Mouse (Mus musculus): ENCODE data around the gene Pnpo.

Pnpo gene

GRCm38 (mm10) chr11:96969746-96970145 lies 26.0 kb upstream of the Pnpo start:
- no peak for DNase-seq (ENCODE audit: low read depth, low spot score)

- DNase-seq (ENCODE audit: low read depth, low spot score): no peak
Measured at GRCm38 (mm10) chr11:96969280-96969722, 25.5 kb upstream of the Pnpo start.

DNA sequence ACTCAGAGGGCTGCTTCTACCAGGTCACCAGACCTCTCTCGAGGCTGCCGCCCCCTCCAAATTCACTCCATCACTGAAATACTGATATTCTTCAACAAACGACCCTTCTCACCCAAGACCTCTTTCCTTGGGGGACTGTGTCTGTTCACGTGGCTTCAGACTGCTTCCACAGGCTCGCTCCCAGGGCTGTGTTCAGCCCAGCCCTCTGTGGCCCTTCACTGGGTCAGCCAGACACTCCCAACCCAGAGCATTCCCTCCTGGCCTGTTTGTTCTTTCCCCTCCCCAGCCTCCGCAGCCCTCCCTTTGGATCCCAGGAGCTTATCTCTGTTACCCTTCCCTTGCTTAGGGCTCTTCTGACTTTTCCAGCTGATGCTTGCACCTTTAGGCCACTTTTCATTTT lies 24.7 kb upstream of the Pnpo start:
- DNase-seq (ENCODE audit: low read depth, low spot score): no peak

GRCm38 (mm10) chr11:96967544-96968269 lies 23.9 kb upstream of the Pnpo start:
- DNase-seq (ENCODE audit: low read depth, low spot score): no peak

- no peak for DNase-seq (ENCODE audit: low read depth, low spot score)
Measured at GRCm38 (mm10) chr11:96966914-96967543, 23.2 kb upstream of the Pnpo start.

- DNase-seq (ENCODE audit: low read depth, low spot score): no peak
Measured at GRCm38 (mm10) chr11:96966172-96966571, 22.4 kb upstream of the Pnpo start.

DNA sequence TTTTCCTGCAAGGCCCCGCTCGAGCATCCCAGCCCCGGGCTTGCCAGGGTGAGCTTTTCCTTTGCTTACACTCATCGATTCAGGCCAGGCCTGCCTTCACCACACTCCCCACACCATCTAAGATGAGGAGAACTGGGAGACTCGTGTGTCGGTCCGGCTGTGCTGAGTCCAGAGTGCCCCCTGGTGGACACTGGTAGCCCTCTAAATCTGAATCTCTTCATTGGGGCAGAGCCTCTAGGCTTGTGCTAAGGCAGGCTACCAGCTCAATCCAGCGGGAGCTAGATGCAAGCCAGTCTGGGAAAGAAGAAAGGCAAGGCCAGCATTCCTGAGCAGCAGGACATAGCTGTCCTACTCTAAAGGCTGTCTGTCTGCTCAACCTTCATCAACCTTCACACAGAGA lies 19.8 kb upstream of the Pnpo start:
- DNase-seq (ENCODE audit: low read depth, low spot score): peak; percentile 98

- DNase-seq (ENCODE audit: low read depth, low spot score): no peak
Measured at GRCm38 (mm10) chr11:96957061-96957805, 13.4 kb upstream of the Pnpo start.

- DNase-seq (ENCODE audit: low read depth, low spot score): peak; percentile 87
Measured at GRCm38 (mm10) chr11:96956009-96956724, 12.4 kb upstream of the Pnpo start.

DNA sequence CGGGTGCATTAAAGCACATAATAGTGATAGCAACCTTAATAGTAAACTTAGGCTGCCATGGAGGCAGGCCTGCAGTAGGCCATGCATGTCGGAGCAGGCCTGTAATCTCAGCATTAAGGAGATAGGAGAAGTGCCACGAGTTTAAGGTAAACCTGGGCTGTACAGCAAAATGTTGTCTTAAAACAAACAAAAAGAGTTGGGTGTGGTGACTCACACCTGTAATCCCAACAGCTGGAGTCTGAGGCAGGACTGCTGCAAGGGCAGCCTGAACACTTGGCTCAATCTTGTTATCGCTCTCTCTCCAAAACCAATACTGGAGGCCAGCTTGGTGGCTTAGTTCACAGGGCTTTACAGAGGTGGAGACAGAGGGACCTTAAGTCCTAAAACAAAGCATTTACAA lies 11.3 kb upstream of the Pnpo start:
- DNase-seq (ENCODE audit: low read depth, low spot score): no peak

DNA sequence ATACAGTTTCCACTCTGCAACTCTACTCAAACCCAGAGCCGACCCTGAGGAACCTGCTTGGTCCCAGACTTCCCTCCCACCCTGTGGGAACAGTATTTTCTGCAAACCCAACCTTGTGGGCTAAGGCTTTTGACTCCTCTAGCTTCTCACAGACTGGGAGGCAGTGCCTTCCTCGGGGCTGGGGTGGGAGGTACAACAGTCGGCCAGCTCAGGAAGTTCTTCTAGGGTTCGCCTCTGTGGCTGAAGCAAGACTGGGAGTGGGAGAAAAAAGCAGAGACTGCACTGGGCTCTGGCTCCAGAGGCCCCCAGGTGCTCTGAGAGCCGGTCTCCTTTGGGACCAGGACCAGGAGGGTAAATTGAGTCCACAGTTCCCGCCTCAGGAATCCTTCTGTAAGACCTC lies 9.1 kb upstream of the Pnpo start:
- DNase-seq (ENCODE audit: low read depth, low spot score): no peak

DNA sequence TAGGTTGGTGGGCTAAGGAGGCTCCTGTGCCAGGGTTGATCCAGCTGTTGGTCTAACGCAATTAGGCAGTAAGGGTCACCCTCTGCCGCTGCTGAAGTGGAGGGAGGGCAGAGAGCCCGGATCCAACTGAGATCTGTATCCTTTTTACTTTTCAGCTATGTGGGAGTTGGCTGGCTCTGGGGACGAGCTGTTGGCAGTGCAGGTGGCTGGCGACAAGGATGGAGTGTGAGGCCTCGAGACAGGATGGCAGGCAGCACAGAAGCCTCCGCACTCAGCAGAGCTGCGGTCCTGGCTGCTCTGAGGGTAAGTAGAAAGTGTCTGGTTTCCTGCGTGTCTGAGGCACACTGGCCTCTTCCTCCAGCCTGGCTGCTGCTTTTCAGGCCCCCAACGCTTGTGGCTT lies 8.6 kb upstream of the Pnpo start:
- no peak for DNase-seq (ENCODE audit: low read depth, low spot score)

DNA sequence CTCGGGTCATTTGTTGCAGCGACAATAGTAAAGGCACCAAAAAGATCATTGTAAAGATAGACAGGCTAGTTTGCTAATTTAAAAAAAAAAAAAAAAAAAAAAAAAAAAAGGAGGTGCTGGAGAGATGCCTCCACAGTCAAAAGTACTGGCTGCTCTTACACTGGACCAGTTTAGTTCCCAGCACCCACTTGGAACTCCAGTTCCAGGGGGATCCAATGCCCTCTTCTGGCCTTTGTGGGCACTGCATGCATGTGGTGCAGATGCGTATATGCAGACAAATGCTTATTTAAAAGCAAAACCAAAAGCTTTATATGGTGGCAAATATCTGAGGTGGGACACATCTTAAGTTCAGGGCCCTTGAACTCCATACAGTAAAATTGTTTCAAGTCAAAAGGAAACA lies 7.0 kb upstream of the Pnpo start:
- peak; percentile 76 for DNase-seq (ENCODE audit: low read depth, low spot score)

- DNase-seq (ENCODE audit: low read depth, low spot score): no peak
Measured at GRCm38 (mm10) chr11:96947849-96948248, 4.1 kb upstream of the Pnpo start.

DNA sequence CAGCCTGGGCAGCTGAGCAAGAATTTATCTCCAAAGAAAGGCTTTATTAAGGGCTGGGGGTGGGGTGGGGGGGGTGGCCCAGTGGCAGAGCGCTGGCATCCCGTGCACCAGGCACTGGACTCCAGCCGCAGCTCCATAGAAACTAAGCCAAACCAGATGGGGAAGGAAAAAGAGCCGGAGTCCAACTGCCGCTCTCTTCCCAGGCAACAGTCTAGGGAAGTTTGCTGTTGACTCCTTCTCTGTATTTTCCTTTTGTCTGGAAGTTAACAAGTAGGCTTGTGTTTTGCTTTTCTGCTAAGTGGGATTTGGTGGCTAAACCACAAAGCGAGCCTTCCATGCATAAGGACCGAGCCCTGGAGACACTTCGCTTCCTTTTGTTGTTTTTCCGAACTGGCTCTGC lies 2.7 kb upstream of the Pnpo start:
- DNase-seq (ENCODE audit: low read depth, low spot score): no peak

GRCm38 (mm10) chr11:96944844-96945580 lies 1.2 kb upstream of the Pnpo start:
- DNase-seq (ENCODE audit: low read depth, low spot score): no peak

GRCm38 (mm10) chr11:96941989-96942590 lies 1.7 kb downstream of the Pnpo start:
- no peak for DNase-seq (ENCODE audit: low read depth, low spot score)

- DNase-seq (ENCODE audit: low read depth, low spot score): no peak
Measured at GRCm38 (mm10) chr11:96940578-96941465, 3.0 kb downstream of the Pnpo start.

DNA sequence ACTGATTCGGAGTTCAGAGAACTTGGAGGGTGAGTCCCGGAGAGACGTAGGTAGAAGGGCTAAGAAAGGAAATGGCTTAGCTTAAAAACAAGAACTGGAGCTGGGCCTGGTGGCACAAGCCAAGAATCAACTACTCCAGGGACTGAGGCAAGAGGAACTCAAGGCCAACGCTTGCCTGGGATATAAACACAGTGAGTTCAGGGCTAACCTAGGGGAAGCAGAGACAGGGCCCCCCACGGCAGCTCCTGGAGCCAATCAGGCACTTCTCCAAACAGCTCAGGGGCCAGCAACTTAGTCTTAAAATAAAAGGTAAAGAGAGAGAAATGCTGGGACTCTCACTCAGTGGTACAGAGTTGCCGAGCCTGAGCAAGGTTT lies 5.4 kb downstream of the Pnpo start:
- DNase-seq (ENCODE audit: low read depth, low spot score): no peak
